Mouse (Mus musculus) frontal cortex, adult 2 months (tissue): ENCODE results near the gene Rab6b. TPM values are rescaled to one million over a fixed set of nuclear protein-coding genes. Genes with fewer than 3 reads are reported as not detected.

Experiments
- DNase-seq, 2 experiments: peaks; one replicate each; pipeline ENCODE4 v3.0.0; 2022; ENCODE audit warnings: low spot score in 1 of 2; ENCODE audit errors: extremely low spot score in 1 of 2
- polyA plus RNA-seq: library from polyadenylated mRNA; depleted of rRNA; stranded (reverse); fragments of >200 nt; gene quantifications from 2 replicates; pipeline ENCODE4 v1.2.3, GENCODE M21; 2012; rRNA removed

Gene Rab6b
- polyA plus RNA-seq, 1 experiment, result 269 TPM

GRCm38 (mm10) chr9:103234059-103234458 is 122.5 kb downstream of the Rab6b start:
- no peak for DNase-seq

- DNase-seq, result peak in 1 of 2 experiments; percentile 14
Measured at GRCm38 (mm10) chr9:103234565-103235165, 123.1 kb downstream of the Rab6b start.

Other genes starting within 250 kb of the Rab6b start
- gene Slco2a1, start 123.1 kb upstream of the Rab6b start, polyA plus RNA-seq, result 0.52 and 0.76 TPM in 2 replicates
- gene Srprb, start 90.3 kb downstream of the Rab6b start, polyA plus RNA-seq, result 35.9 and 38.8 TPM in 2 replicates
- not detected in 2 replicates for gene Gm20425, start 118.5 kb downstream of the Rab6b start, polyA plus RNA-seq
- gene Trf, start 118.7 kb downstream of the Rab6b start, polyA plus RNA-seq, result 154 and 202 TPM in 2 replicates
- 0.78 and 1.00 TPM in 2 replicates for gene 1300017J02Rik, start 193.3 kb downstream of the Rab6b start, polyA plus RNA-seq
- 12.6 and 13.9 TPM in 2 replicates for gene Topbp1, start 193.4 kb downstream of the Rab6b start, polyA plus RNA-seq